Mouse (Mus musculus) T-cell, adult 66 days (primary cell): ENCODE measurements around the gene Gm21834. TPM values are rescaled to one million over a fixed set of nuclear protein-coding genes. Genes with fewer than 3 reads are reported as not detected.

Experiments used
- total RNA-seq, 2 experiments: library from RNA; stranded (reverse); gene quantifications; 3 replicates in 1 of 2; 4 replicates in 1 of 2; pipeline ENCODE4 v1.2.4; 2023

Gene Gm21834
- not detected for total RNA-seq

DNA sequence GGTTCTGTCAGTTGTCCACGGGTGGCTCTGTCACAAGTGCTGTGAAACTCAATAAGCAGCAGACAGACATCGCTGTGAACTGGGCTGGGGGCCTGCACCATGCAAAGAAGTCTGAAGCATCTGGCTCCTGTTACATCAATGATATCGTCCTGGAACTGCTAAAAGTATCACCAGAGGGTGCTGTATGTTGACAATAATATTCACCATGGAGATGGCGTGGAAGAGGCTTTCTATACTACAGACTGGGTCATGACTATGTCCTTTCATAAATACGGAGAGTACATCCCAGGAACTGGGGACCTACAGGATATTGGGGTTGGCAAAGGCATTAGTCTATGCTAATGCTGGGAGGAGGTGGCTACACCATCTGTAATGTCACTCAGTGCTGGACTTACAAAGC, at the start of gene Gm21834:
Gm21834 (minus strand) TSS at position 101 of the 400 bp plus-strand sequence.

DNA sequence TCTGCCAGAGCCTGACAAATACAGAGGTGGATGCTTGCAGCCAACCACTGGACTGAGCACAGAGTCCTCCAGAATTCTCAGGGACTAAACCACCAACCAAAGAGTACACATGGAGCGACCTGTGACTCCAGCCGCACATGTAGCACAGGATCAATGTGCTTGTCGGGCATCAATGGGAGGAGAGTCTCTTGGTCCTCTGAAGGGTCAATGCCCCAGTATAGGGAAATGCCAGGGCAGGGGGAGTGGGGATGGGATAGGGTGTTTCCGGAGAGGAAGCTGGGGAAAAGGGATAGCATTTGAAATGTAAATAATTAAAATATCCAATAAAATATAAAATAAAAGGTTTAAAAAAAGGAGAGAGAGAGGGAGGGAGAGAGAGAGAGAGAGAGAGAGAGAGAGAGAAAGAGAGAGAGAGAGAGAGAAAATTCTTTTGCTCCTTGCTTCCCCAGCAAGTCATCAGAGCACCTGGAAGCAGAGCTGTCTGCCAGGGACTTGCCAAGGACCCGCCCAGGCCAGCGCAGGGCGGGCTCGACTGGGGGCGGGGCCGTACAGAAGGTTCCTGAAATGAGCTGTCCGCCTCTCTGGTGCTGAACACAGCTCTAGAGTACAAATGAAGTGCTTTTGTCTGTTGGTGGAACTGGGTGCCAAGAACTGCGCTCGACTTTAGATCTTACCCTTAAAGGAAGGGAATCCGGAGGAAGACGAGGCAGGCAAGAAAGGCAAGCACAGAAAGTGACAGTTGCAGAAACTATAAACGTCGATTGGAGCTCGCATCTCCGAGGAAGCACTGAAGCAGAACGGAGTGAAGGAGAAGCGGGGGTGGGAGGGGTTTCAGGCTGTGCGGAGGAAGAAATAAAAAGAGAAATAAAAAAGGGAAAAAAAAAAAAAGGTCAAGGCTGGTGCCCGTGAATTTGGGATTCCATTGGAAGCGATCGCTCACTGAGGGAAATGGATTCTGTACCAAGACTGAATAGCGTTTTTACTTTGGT, 26.9 kb upstream of the Gm21834 start, which contains the start of gene Cntnap5c:
Cntnap5c (plus strand) TSS at position 949 of the 989 bp plus-strand sequence.

Other genes starting within 250 kb of the Gm21834 start
- not detected for gene Vmn2r120, start 196.7 kb downstream of the Gm21834 start, total RNA-seq
- gene Cntnap5c, start 27.4 kb upstream of the Gm21834 start, total RNA-seq = not detected